Mouse (Mus musculus) right cerebral cortex, postnatal 25 days (tissue): ENCODE measurements at regions not wholly inside any gene's neighbourhood (a gene's known extent, or its start where the extent isn't known, plus 50 kb on each side); places are given as distances from the start of the nearest gene placed in this dataset.

ENCODE experiments used
- DNase-seq: peaks from one replicate; pipeline ENCODE4 v3.0.0; 2022

DNA sequence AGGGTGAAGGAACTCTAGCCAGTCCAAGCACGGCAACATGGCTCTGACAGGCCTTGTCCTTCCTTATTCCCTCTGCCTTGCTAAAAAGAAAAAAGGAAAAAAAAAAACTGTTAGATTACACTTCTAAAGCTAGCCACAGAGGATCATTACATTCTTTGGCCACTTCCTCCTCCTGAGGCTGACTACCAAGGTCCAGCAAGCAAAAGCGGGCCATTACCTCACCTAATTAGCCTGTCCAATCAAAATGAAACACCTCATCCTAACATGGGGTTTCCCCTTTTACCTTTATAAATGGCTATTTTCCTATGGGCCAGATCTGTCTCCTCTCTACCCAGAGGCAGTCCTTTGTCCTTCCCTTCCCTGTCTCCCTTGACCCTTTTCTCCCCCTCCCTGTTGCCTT, 102.2 kb downstream of the Pih1h3b start:
- no peak for DNase-seq

DNA sequence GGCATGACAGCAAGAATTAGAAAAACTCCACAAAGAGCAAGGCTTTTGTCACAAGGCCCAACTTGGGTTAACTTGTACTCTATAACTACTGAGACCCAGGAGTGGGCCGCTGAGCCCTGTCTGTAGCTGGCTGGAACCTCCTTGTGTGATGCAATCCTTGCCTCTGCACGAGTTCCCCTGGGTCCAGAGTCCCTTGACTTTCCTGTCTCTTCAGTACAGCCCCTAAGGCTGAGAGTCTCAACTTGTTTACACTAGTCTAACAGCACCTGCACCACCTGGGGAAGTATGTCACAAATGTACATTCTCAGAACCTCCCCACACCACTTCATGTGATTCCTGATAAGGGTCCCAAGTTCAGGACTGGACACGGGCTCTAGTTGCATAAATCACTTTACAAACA, 103.3 kb downstream of the Pih1h3b start:
- DNase-seq = no peak

DNA sequence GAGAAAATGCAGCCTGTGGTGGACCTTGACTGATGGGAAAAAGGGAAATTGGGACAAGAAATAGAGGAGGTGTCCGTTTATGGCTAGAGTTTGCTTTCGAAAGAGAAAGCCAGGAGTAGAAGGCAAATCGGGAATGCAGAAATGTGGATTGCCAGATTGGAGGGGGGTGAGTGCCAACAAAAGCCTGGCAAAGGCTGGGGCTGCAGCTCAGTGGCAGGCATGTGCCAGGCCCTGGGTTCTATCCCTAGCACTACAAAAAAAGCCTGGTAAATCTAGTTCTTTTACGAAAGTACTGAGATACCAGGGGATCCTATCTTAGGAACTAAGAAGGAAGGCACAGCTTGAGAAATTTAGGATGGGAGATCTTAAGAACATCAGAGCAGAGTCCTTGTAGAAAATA, 117.2 kb downstream of the Pih1h3b start:
- peak; percentile 11 for DNase-seq

DNA sequence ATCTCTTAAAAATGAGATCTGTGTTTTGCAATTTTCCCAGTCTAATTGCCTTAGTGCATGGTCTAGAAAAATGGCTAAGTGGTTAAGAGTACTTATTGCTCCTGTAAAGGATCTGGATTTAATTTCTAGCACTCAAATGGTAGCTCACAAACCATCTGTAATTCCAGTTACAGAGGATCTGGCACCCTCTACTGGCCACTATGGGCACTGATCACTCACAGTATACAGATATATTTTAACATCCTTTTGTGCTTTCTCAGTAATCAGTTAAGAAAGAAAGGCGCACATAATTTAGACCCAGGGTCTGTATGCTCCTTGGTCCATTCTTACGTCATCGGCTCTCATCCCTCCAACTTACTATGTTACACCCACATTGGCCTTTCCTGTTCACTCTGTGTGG, 120.3 kb downstream of the Pih1h3b start:
- DNase-seq = no peak

DNA sequence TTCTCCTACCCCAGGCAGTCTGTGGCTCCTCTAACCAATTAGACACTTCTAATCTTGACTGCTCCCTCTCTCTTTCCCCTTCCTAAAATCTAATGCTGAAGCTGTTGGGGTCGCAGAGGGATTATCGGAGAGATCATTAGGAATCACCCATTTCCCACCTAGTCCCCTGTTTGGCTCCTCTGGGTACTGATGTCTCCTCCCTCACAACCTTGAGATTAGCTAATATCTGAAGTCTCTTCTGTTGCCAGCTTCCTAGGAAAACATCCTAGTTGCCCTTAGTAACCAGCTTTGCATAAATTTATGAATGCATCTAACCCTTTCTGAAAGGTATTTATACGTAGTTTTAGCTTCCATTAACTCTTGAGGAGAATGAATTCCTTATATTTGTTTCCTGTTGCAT, 138.4 kb upstream of the Frmpd3 start:
- DNase-seq = no peak

DNA sequence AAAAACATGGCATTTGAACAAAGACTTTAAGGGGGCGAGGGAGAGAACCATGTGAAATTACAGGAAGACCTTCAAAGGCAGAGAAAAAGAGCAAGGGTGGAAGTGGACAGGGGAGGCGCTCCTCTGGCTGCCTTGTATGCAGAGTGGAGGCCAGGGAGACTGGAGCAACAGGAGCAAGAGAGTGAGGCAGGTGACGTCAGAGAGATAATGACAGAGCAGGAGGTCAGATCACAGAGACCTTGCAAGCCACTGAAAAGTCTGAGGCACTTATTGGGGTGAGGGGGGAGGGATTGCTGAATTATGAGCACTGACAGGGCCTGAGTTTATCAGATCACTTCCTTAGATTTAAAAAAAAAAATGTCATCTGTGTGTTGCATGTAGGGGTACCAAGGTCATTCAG, 133.3 kb upstream of the Frmpd3 start:
- DNase-seq = no peak

DNA sequence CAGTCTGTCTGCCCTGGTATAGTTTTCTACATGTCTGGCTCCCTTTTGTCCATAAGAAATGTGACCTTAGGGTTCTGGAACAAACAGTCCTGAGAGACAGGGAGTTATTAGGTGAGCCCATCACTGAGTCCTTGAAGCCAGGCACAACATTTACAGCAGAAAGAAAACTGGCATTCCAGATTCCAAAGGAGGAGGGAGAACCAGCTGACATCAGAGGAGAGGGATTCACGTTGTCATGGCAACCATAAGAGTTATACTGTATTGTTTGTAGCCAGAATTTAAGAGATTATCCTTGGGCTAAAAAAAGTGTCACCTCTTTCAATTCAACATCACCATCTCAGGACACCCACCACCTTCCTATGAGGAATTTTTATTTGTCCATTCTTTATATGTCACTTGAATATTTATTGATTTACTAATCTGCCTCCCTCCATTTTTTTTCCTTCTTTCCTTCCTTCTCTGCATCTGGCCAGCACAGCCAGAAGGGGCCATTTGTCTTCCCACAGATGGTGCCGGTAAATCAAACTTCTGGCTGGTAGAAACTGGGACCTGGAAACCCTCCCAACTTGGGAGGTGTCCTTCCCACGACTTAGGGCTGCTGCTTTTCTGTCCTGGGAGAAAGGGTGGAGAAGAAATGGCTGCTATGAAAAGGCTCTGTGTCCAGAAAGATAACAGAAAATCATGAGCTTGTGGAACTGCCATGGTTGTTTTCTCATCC, 129.3 kb upstream of the Frmpd3 start:
- DNase-seq = no peak

DNA sequence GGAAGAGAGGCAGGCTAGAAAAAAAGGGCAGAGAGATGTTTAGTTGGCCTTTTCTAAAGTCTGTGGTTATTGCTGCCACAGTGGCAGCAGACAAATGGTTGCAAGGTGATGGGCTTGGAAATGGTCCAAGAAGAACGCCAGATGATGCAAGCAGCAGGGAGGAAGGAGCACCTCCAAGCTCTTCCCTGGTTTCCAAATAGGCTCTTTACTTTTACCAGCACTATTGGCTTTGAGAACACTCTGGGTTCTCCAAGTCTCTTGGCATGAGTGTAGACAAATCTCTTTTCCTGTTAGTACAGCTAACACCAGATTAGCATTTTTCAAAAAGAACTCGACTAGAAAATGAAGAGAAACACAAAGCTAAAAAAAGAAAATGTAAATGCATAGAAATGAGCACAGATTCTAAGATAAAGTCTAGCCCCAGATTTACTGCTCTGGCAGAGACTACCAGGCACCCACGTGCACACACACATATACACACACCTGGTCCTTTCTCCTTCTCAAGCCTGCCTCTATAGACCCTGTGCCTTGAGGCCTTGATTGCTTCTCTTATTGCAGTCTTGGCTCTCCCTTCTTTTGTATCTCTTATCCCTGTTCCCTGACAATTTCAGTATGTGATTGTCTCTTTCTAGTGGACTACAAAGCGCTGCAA, 127.7 kb upstream of the Frmpd3 start:
- peak; percentile 7 for DNase-seq

DNA sequence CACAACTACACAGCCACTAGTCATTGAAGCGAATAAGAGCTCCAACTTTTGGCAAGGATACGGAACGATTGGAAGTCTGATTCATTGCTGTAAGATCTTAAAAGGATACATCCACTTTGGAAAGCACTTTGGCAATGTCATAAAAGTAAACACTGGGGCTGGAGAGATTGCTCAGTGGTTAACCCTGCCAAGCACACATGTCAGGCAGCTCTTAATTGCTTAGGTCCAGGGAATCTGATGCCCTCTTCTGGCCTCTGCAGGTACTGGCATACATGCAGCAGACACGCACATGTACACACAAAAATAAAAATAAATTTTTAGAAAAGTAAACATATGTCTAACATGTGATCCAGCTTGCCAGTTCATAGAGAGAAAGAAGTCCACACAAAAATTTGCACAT, 86.3 kb upstream of the Frmpd3 start:
- no peak for DNase-seq

DNA sequence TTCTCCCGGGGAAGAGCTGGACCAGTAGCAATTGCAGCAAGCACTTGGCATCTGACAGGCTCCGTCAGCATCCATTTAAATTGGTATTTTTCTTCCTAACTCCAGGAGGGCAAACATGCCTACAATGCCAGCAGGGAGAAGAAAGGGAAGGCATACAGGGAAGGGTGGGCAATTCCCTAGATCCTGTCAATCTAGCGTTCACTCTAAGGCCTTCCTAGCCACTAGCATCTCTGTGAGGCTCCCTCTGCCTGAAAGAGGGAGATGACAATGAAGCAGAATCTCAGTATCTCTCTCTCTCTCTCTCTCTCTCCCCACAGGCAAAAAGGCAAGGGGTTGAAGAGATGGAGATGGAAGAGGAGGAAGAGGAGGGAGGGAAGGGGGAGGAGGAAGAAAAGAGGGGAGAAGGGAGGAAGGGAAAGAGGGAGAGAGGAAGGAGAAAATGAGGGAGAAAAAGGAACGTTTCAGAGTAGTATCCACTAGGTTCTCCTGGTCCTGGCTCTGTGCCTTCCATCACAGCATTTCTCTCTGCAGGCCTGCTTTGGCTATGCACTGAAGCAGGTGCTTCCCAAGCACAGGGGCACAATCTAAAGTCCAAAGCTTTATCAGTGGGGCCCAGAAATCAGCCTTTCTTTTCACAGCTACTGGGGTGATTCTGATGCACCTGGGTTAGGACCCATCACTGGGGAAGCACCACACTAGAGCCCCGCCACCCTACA, 72.2 kb upstream of the Frmpd3 start:
- no peak for DNase-seq

DNA sequence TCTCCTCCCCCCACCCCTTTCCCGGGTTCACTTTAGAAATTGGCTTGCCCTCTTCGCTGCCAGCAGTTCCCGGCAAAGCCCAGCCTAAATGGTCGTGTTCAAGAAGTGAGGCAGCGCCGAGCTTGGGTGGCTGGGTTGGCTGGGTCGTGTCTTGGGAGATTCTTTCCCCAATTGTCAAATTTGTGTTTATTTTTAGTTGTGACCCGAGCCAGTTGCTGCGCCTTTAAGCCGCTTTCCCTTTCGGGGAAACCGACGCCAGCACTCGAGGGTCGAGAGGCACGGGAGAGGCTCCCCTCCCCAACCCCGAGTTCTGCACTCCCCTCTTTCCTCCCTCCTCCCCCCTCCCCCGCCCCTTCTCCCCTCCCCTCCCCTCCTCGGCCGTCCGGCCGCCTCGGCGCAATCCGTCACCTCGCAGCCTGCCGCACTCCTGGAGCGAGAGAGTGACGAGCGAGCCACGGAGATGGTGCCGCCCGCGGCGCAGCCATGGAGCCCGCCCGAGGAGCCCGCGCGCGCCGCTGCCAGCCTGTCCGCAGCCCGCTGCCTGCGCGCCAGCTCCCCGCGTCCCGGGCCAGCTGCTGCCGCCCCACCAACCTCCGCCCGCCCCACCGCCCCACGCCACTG, 64.6 kb upstream of the Frmpd3 start:
- peak; percentile 24 for DNase-seq

DNA sequence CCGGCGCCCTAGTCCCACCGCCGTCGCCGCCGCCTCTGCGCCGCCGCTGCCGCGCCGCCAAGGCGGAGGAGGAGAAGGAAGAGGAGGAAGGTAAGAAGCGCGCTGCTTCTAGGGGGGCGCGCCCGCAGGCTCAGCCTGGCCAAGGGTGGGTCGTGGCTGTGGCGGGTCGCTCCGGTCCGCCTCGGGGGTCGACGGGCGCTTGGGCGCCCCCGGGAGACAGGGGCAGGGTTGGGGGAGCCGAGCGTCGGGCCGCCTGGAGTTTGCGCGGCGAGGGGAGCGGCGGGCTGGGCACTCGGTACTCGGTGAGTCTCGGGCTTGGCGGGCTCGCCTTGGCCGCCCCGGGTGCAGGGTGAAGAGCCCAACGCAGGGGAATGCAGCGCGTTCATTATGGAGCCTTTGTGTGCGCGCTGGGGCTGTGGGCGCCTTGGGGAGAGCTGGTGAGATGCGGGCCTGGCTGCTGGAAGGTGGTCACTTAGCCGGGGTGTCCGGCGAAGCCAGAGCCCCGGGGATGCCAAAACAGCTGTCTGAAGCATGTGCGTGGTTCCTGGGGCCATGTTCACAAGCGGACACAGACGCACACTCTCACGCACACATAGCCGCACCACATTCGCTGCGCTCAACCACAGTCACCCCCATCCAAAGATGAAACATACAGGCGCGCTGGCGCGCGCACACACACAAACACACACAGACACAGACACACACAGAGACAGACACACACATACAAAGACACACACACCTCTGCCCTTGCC, 63.9 kb upstream of the Frmpd3 start:
- peak; percentile 31 for DNase-seq

DNA sequence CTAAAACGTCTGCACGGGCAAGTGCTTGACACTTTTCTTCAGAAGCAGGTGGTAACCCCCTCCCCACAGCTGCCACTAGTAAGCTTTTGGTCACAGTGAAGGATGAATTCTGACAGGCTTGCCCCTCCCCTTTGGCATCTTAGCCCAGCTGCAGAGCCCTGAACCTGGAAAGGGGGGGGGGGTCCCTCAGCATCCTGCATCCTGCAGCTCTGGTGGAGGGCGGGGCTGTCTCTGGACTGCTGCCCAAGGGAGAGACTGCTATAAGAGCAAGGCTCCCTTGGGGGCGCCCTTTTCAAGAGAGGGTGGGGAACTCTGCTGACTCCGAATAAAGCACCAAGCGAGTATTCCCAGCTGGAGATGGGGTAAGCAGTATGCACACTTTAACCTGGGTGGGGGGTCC, 62.8 kb upstream of the Frmpd3 start:
- DNase-seq = no peak

DNA sequence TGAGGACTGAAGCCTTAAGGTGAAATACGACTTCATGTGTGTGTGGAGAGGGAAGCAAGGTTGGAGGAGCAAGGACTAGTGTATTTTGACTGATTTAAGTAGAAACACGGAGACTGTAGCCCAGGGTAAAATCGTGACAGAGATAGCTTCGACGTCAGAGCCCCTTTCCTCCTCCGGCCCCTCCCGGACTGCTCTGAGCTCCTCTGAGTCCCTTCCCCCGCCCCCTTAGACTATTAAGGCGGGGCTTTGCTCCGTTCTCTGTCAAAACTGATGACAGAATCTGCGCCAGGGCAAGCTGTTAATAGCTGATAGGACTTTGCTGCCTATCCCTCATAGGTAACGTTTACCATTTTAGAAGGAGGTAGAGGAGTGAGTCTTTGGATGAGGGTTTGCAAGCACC, 62.0 kb upstream of the Frmpd3 start:
- peak; percentile 26 for DNase-seq
